ENCODE assay signal across 11 mouse cellular contexts in genomic region chr11:75346556-75347187, GRCm38 (mm10). TPM values are rescaled to one million over a fixed set of nuclear protein-coding genes. Genes with fewer than 3 reads are reported as not detected.
DNase-seq lines count a peak whose midpoint lies in the region; ATAC-seq and TF ChIP-seq lines count a peak whose summit lies in the region.
"Had no signal": no experiment of that assay in that cellular context is flagged by ENCODE, and none has a peak within 500 bp of the region (broad histone marks: within the 10 kb centered on the region; RNA-seq: fewer than 3 reads in every experiment).

No protein-coding gene starts in this region.

- H3K4me2 ChIP-seq in kidney, embryonic 16.5 days (replicated peaks; ENCODE audit: low read depth, low read length) = peak overlapping the region; percentile 82
- peak overlapping the region; percentile 26 for H3K4me2 ChIP-seq in hindbrain, embryonic 16.5 days (ENCODE audit: low read length)
- peak overlapping the region; percentile 82 for H3K4me2 ChIP-seq in midbrain, embryonic 13.5 days (replicated peaks)

- TF ChIP-seq POLR2A in bone marrow, adult 2 months (IDR thresholded peaks at IDR 0.05; ENCODE audit: borderline replicate concordance, control insufficient read depth, low read depth, low read length) = no peak

- H3K4me3 ChIP-seq in kidney, embryonic 16.5 days (ENCODE audit: low read length) = peak overlapping the region; percentile 97
- peak overlapping the region; percentile 40 for H3K4me3 ChIP-seq in bone marrow, adult 2 months (replicated peaks; ENCODE audit: control insufficient read depth, low read depth, low read length)
- H3K4me3 ChIP-seq in hindbrain, embryonic 16.5 days (ENCODE audit: low read length) = no peak overlapping the region; the same call in 1 of the 2 replicates
- peak overlapping the region; percentile 11 for H3K4me3 ChIP-seq in midbrain, embryonic 13.5 days (replicated peaks)

- no peak for ATAC-seq in kidney, embryonic 16.5 days (ENCODE audit: low FRiP score, low TSS enrichment)
- no peak for ATAC-seq in hindbrain, embryonic 16.5 days
- no peak for ATAC-seq in midbrain, embryonic 13.5 days

- DNase-seq in kidney, postnatal 10 days = no peak
- DNase-seq in right cerebral cortex, adult 2 months (ENCODE audit: low spot score in 2 of 2) = no peak
- DNase-seq in frontal cortex, postnatal 25 days (ENCODE audit: low spot score in 2 of 2) = no peak
- DNase-seq in cerebellum, postnatal 4 days (ENCODE audit: low spot score in 2 of 2) = no peak
- DNase-seq: cerebellum, postnatal 10 days; heart, postnatal 4 days; lung, postnatal 4 days had no signal

- no peak overlapping the region for H3K27ac ChIP-seq in kidney, embryonic 16.5 days (ENCODE audit: low read length)
- no peak overlapping the region for H3K27ac ChIP-seq in bone marrow, adult 2 months (ENCODE audit: control insufficient read depth, insufficient read depth, low read depth, low read length, poor library complexity)
- H3K27ac ChIP-seq in hindbrain, embryonic 16.5 days (ENCODE audit: low read depth, low read length) = no peak overlapping the region
- H3K27ac ChIP-seq in midbrain, embryonic 13.5 days = no peak overlapping the region

- peaks cover 35% of the 10 kb centered on the region for H3K4me1 ChIP-seq in kidney, embryonic 16.5 days (ENCODE audit: insufficient read depth, low read length)
- peaks cover 2% of the 10 kb centered on the region; the same call in 1 of the 2 replicates for H3K4me1 ChIP-seq in bone marrow, adult 2 months (ENCODE audit: control insufficient read depth, insufficient read depth, low read length)
- peaks cover 18% of the 10 kb centered on the region for H3K4me1 ChIP-seq in hindbrain, embryonic 16.5 days (ENCODE audit: control insufficient read depth, insufficient read depth, low read depth, low read length)
- H3K4me1 ChIP-seq in midbrain, embryonic 13.5 days (replicated peaks) = peaks cover 22% of the 10 kb centered on the region

- 47% methylated on average over 3 of the region's 4 CpGs for WGBS in kidney, embryonic 16.5 days
- 74% methylated on average over 4 of the region's 4 CpGs for WGBS in bone marrow, adult 2 months
- WGBS in hindbrain, embryonic 16.5 days = 51% methylated on average over 3 of the region's 4 CpGs
- 64% methylated on average over 4 of the region's 4 CpGs for whole genome bisulfite sequencing in midbrain, embryonic 13.5 days

- no peaks in the 10 kb centered on the region for H3K27me3 ChIP-seq in kidney, embryonic 16.5 days (ENCODE audit: insufficient read depth, low read length)
- H3K27me3 ChIP-seq in hindbrain, embryonic 16.5 days (replicated peaks; ENCODE audit: control insufficient read depth, insufficient read depth, low read length) = no peaks in the 10 kb centered on the region
- no peaks in the 10 kb centered on the region for H3K27me3 ChIP-seq in midbrain, embryonic 13.5 days

- no peak for TF ChIP-seq CTCF in bone marrow, adult 2 months (IDR thresholded peaks at IDR 0.05; ENCODE audit: control insufficient read depth, insufficient read depth, low read length)

- H3K9me3 ChIP-seq in kidney, embryonic 16.5 days (ENCODE audit: low read length) = no peaks in the 10 kb centered on the region
- no peaks in the 10 kb centered on the region for H3K9me3 ChIP-seq in hindbrain, embryonic 16.5 days (ENCODE audit: control insufficient read depth, low read length)
- H3K9me3 ChIP-seq in midbrain, embryonic 13.5 days = no peaks in the 10 kb centered on the region

- peak overlapping the region; percentile 87 for H3K9ac ChIP-seq in kidney, embryonic 16.5 days (replicated peaks; ENCODE audit: low read length)
- H3K9ac ChIP-seq in hindbrain, embryonic 16.5 days (ENCODE audit: low read depth, low read length) = no peak overlapping the region
- H3K9ac ChIP-seq in midbrain, embryonic 13.5 days (replicated peaks) = 0 out of 2 replicates have a peak overlapping the region, but pooled peaks have one; percentile 1

- no peaks in the 10 kb centered on the region for H3K36me3 ChIP-seq in kidney, embryonic 16.5 days (ENCODE audit: insufficient read depth, low read length)
- no peaks in the 10 kb centered on the region for H3K36me3 ChIP-seq in hindbrain, embryonic 16.5 days (ENCODE audit: control insufficient read depth, insufficient read depth, low read length)
- H3K36me3 ChIP-seq in midbrain, embryonic 13.5 days = no peaks in the 10 kb centered on the region

RNA-seq across cellular contexts. Expression of gene Rpa1, which starts 1.5 kb away (rescaled TPM):
- 119 and 129 TPM in 2 replicates for polyA plus RNA-seq in kidney, embryonic 16.5 days (2015; fragmentation: Nextera tagmentation; extraction: Ambion mirVana)
- 40.3 and 44.6 TPM in 2 replicates for polyA plus RNA-seq in bone marrow, adult 2 months (2011; ENCODE audit: insufficient read depth, insufficient read length, low replicate concordance, missing spikeins)
- polyA plus RNA-seq in hindbrain, embryonic 16.5 days (2015; fragmentation: Nextera tagmentation; extraction: Ambion mirVana) = 50.8 and 69.0 TPM in 2 replicates
- polyA plus RNA-seq in midbrain, embryonic 13.5 days (2015; fragmentation: Nextera tagmentation; extraction: Ambion mirVana) = 69.1 and 70.6 TPM in 2 replicates

RNA-seq across cellular contexts. Expression of gene Smyd4, which starts 1.6 kb away (rescaled TPM):
- 14.9 and 15.3 TPM in 2 replicates for polyA plus RNA-seq in kidney, embryonic 16.5 days (2015; fragmentation: Nextera tagmentation; extraction: Ambion mirVana)
- 1.1 and 2.0 TPM in 2 replicates for polyA plus RNA-seq in bone marrow, adult 2 months (2011; ENCODE audit: insufficient read depth, insufficient read length, low replicate concordance, missing spikeins)
- 17.5 and 18.8 TPM in 2 replicates for polyA plus RNA-seq in hindbrain, embryonic 16.5 days (2015; fragmentation: Nextera tagmentation; extraction: Ambion mirVana)
- 15.3 and 15.5 TPM in 2 replicates for polyA plus RNA-seq in midbrain, embryonic 13.5 days (2015; fragmentation: Nextera tagmentation; extraction: Ambion mirVana)

Comparison
In these comparisons a context has a peak if more than half of its experiments do, and no peak if none do; other contexts are left out.
1. H3K4me2 ChIP-seq: peak in every context shown above with its lines; median percentile 82 in kidney, embryonic 16.5 days; 82 in midbrain, embryonic 13.5 days; 26 in hindbrain, embryonic 16.5 days.